Mouse (Mus musculus) erythroblast, embryonic 14.5 days (primary cell): ENCODE data around the gene Eps8l3. TPM values are rescaled to one million over a fixed set of nuclear protein-coding genes. Genes with fewer than 3 reads are reported as not detected.

ENCODE experiments used
- H3K27me3 ChIP-seq: 2 replicates; pipeline ENCODE4 v1.6.1; 2012; ENCODE audit warnings: inconsistent platforms; ENCODE audit not compliant: control insufficient read depth
- H3K36me3 ChIP-seq: 2 replicates; pipeline ENCODE4 v1.6.1; 2012; ENCODE audit warnings: mild to moderate bottlenecking, inconsistent platforms; ENCODE audit not compliant: control insufficient read depth
- H3K4me1 ChIP-seq: 2 replicates; pipeline ENCODE4 v1.6.1; 2012; ENCODE audit warnings: inconsistent platforms; ENCODE audit not compliant: control insufficient read depth
- H3K4me3 ChIP-seq: replicated peaks from 2 replicates; pipeline ENCODE3; 2012; ENCODE audit warnings: moderate library complexity, mild to moderate bottlenecking, inconsistent platforms
- H3K9me3 ChIP-seq: 2 replicates; pipeline ENCODE4 v1.6.1; 2012; ENCODE audit warnings: low read length, inconsistent platforms, mixed read lengths; ENCODE audit not compliant: control insufficient read depth
- GATA1 ChIP-seq: IDR thresholded peaks from 2 replicates; pipeline ENCODE4 v1.6.1; 2012; ENCODE audit warnings: low read length, inconsistent platforms, mixed read lengths
- TAL1 ChIP-seq: IDR thresholded peaks from 3 replicates; pipeline ENCODE4 v1.6.1; 2012; ENCODE audit warnings: low read length, inconsistent platforms, mixed read lengths
- polyA plus RNA-seq: library from polyadenylated mRNA; stranded (reverse); fragments of >175 nt; gene quantifications from 2 replicates; pipeline ENCODE4 v1.2.3, GENCODE M21; 2012

Gene Eps8l3
- polyA plus RNA-seq, 1 experiment, result not detected

GRCm38 (mm10) chr3:107835301-107835700 lies 41.7 kb upstream of the Eps8l3 start:
- H3K9me3 ChIP-seq, result no peaks in the 10 kb centered on the region
- H3K36me3 ChIP-seq, result no peaks in the 10 kb centered on the region
- H3K27me3 ChIP-seq, result no peaks in the 10 kb centered on the region
- H3K4me1 ChIP-seq, result no peaks in the 10 kb centered on the region
- H3K4me3 ChIP-seq, result no peak overlapping the region
- TF ChIP-seq TAL1 (no peak), GATA1 (no peak)

GRCm38 (mm10) chr3:107839855-107840254 lies 37.2 kb upstream of the Eps8l3 start:
- Histone ChIP-seq H3K27me3 (no peaks in the 10 kb centered on the region), H3K4me3 (no peak overlapping the region), H3K36me3 (no peaks in the 10 kb centered on the region), H3K4me1 (no peaks in the 10 kb centered on the region), H3K9me3 (no peaks in the 10 kb centered on the region)
- no peak for TF ChIP-seq TAL1
- TF ChIP-seq GATA1, result no peak

DNA sequence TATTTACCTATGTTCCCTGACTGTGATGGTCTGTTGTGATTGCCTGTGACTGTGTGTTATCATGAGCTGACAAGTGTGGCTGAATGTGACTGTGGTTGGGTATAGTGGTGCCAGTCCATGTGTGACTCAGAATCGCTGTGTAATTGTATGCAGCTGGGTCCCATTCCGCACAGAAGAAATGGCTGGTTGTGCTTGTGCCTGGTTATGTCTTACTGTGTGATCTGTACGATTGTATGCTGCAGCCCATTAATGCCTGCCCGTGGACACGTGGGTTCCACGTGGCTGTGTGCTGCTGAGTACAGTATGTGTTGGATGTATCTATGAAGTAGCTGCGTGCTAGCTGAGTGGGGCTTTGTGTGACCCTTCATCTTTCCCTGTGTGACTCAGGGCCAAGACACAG lies 36.2 kb upstream of the Eps8l3 start:
- no peak for TF ChIP-seq TAL1
- TF ChIP-seq GATA1, result no peak
- Histone ChIP-seq H3K27me3 (no peaks in the 10 kb centered on the region), H3K36me3 (no peaks in the 10 kb centered on the region), H3K4me1 (no peaks in the 10 kb centered on the region), H3K9me3 (no peaks in the 10 kb centered on the region), H3K4me3 (no peak overlapping the region)

DNA sequence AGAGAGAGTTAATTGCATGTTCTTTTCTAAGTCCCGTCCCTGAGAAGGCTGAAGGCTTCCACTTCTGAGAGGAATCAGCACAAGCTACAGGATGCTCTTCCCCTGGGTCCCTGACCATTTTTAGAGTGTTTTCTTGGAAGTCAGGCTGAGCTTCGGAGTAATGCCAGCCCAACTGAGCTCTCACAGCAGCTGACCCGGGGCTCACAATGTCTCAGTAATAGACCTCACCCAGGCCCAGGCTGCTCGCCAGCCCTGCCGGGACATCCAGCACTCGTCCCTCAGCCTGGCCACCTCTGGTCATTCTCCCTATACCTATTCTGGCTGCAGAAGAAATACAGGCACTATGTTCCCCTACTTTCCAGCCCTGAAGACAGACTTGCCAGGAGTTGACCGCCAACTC lies 35.7 kb upstream of the Eps8l3 start:
- Histone ChIP-seq H3K4me3 (no peak overlapping the region), H3K4me1 (no peaks in the 10 kb centered on the region), H3K36me3 (no peaks in the 10 kb centered on the region), H3K9me3 (no peaks in the 10 kb centered on the region), H3K27me3 (no peaks in the 10 kb centered on the region)
- TF ChIP-seq TAL1 (no peak), GATA1 (no peak)

DNA sequence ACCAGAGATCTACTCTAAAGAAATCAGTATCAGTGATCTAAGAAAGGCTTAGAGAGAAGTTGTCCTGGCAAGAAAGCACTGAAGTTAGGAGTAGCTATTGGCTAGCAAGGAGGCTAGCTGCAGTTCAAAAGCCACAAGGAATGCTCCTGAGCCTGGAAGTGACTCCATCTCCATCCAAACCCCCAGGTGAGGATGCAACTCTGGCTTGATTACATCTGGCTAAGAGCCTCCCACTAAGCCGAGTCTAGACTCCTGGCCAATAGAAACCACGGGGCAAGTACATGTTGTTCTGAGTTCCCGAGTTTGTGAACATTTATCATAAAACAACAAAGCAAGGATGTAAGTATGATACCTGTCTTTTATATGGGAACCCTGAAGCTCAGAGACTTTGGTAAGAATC lies 33.6 kb upstream of the Eps8l3 start:
- no peak for TF ChIP-seq TAL1
- TF ChIP-seq GATA1, result no peak
- H3K4me1 ChIP-seq, result no peaks in the 10 kb centered on the region
- no peaks in the 10 kb centered on the region for H3K27me3 ChIP-seq
- no peak overlapping the region for H3K4me3 ChIP-seq
- H3K36me3 ChIP-seq, result no peaks in the 10 kb centered on the region
- no peaks in the 10 kb centered on the region for H3K9me3 ChIP-seq

DNA sequence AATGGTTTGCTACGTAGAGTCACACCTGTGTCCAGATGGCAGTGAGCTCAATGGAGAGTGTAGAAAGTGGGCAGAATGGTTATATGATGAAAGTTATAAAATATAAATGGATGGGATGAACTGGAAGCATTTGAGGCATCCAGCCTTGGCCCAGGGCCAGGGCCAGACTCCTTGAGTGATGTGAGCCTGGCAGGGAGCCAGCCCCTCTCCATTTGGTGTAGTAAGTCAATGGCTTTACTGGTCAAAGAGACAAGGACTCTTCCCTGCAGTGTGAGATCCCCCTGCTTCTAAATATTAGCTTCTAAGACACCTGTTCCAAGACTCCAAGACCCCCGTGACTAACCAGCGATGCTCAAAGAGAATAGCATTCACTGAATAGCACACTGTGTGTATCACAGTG lies 33.0 kb upstream of the Eps8l3 start:
- no peaks in the 10 kb centered on the region for H3K36me3 ChIP-seq
- TF ChIP-seq GATA1, result no peak
- TF ChIP-seq TAL1, result no peak
- H3K4me1 ChIP-seq, result no peaks in the 10 kb centered on the region
- H3K27me3 ChIP-seq, result no peaks in the 10 kb centered on the region
- no peaks in the 10 kb centered on the region for H3K9me3 ChIP-seq
- no peak overlapping the region for H3K4me3 ChIP-seq

- Histone ChIP-seq H3K4me1 (no peaks in the 10 kb centered on the region), H3K36me3 (no peaks in the 10 kb centered on the region), H3K27me3 (no peaks in the 10 kb centered on the region), H3K9me3 (no peaks in the 10 kb centered on the region), H3K4me3 (no peak overlapping the region)
- TF ChIP-seq TAL1 (no peak), GATA1 (no peak)
These were observed 32.5 kb upstream of the Eps8l3 start for GRCm38 (mm10) chr3:107844499-107844898.

DNA sequence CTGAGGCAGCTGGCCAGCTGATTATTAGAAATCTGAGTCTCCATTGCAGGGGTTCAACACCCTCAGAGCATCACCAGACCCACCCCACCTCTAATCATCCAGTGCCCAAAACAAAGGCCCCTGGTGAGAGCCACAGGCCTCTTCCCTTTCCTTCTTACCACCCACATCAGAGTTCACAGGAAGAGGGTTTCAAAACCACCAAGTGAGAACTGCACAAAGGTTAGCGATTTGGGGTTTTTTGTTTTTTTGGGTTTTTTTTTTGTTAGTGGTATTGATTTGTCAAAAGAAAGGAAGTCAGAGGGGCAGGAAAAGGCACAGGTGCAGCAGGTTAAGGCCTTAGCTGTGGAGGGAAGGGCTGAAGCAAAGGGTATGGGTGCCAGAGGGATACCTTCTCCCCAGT lies 30.9 kb upstream of the Eps8l3 start:
- TF ChIP-seq GATA1 (no peak), TAL1 (no peak)
- H3K9me3 ChIP-seq, result no peaks in the 10 kb centered on the region
- H3K36me3 ChIP-seq, result no peaks in the 10 kb centered on the region
- no peaks in the 10 kb centered on the region for H3K27me3 ChIP-seq
- H3K4me1 ChIP-seq, result no peaks in the 10 kb centered on the region
- no peak overlapping the region for H3K4me3 ChIP-seq

DNA sequence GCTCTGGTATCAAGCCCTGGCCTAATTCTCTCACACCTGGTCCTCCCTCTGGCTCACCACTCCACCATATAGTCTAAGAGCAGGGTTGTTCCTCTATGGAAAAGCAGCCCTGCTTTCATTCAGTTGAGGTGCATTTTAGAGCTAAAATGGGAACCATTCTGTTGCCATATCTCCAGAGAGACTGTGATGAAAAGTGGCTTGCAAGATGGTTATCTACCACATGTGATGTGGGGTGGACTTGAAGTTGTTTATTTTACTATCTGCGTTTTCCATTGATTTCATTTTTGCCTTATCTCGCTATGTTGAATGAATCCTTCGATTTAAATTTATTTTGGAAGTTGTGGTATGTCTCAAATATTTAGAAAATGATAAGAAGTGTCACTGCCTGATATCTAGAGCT lies 30.2 kb upstream of the Eps8l3 start:
- no peaks in the 10 kb centered on the region for H3K9me3 ChIP-seq
- TF ChIP-seq GATA1, result no peak
- no peak for TF ChIP-seq TAL1
- H3K4me3 ChIP-seq, result no peak overlapping the region
- no peaks in the 10 kb centered on the region for H3K27me3 ChIP-seq
- H3K36me3 ChIP-seq, result no peaks in the 10 kb centered on the region
- no peaks in the 10 kb centered on the region for H3K4me1 ChIP-seq

DNA sequence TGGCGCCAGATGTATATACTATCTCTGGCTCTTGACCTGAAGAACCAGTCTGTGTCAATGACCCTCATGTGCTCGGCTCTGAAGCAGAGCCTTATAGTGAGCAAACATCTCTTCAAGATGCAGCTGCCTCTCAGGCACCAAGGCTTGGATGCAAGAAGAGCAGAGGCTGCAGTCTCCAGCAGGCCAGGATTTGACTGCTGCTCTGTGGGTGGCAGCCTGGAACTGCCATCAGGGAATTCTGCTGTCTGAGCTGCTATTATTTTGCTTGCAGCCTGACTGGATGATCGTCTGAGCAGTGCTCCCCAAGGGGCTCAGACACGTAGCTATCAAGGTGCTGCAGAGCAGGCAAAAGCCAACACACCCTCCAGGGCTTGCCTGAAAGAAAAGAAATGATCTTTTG lies 28.9 kb upstream of the Eps8l3 start:
- no peaks in the 10 kb centered on the region for H3K4me1 ChIP-seq
- no peak overlapping the region for H3K4me3 ChIP-seq
- H3K27me3 ChIP-seq, result no peaks in the 10 kb centered on the region
- H3K9me3 ChIP-seq, result no peaks in the 10 kb centered on the region
- H3K36me3 ChIP-seq, result no peaks in the 10 kb centered on the region
- TF ChIP-seq GATA1 (no peak), TAL1 (no peak)
